Mouse (Mus musculus) cerebellum, postnatal 25 days (tissue): ENCODE measurements around the gene Kiss1r.
A peak's percentile ranks its signal among the peaks of the same experiment; 100 is the strongest.
"Not testable (repeated sequence)": the region's sequence is repeated elsewhere in the genome, so short reads cannot be mapped to it uniquely, and the experiment has no call there.

Source experiments
- DNase-seq, 2 experiments: peaks; one replicate each; pipeline ENCODE4 v3.0.0; 2021; ENCODE audit warnings: mixed read lengths in 2 of 2

Kiss1r gene

DNA sequence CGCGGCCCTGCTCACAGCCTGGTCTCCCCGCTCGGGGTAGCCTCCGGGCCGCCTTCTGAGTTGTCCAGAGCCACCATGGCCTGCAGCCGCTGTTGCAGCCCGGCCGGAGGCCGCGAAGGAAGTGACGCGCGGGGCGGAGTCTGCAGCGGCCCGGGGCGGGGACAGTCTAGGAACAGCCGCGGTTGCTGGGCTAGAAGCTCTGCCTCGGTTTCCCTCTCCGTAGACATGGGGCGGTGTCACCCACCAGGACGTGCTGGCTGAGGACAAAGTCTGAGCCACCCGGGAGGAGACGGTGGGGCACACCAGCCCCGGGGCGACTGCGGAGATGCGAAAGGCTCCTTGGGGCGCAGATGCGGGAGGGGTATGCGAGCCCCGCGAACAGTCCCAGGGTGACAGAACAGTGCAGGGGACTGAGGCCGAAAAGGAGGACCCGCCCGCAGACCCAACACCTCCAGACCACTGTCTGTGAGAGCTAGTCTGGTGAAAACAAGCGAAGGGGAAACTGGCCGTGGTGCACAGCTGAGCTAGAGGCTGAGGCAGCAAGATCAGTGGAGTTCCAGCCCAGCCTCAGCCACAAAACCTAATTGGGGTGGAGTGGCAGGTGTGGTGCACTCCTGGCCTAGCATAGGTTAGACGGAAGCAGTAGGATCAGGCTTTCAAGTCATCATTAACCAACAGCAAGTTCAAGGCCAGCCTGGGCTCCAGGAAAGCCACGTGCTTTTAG, at the start of gene Kiss1r:
Gene Kiss1r (plus strand): TSS at position 164 of the 724 bp plus-strand sequence.
- DNase-seq: peak; percentile 89 to 93

DNA sequence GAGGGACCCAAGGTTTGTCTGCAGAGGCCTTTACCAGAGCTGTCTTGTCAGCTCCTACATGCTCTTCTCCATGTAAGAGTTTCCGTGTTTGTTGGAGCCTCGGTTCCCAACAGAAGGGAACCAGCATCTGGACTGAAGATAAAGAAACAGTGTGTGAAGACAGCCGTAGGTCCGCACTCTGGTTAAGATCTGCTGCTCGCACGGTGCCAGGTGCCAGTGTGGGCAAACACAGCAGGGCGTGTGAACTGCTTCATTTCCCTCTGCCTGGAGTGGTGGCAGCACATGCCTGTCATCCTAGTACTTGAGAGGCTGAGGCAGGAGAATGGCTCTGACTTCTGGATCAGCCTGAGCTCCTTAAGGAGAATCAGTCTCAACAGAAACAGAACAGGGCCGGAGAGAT, 44.9 kb upstream of the Kiss1r start:
- no peak for DNase-seq

DNA sequence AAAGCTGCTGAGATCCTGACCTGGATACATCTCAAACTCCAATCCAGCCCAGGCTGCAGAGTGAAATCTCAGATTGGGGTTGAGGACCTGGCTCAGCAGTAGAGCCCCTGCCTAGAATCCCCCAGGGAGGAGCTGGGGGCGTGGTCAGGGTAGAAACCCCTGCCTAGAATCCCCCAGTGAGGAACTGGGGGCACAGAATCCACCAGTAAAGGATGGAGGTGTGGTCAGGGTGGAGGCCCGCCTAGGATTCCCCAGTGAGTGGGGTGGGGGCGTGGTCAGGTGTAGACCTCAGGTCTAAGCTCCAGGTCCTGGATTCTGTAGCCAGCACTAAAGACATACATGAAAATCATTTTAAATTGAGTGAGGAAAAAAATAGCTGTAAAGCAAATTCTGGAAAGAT, 43.9 kb upstream of the Kiss1r start:
- DNase-seq: no peak

DNA sequence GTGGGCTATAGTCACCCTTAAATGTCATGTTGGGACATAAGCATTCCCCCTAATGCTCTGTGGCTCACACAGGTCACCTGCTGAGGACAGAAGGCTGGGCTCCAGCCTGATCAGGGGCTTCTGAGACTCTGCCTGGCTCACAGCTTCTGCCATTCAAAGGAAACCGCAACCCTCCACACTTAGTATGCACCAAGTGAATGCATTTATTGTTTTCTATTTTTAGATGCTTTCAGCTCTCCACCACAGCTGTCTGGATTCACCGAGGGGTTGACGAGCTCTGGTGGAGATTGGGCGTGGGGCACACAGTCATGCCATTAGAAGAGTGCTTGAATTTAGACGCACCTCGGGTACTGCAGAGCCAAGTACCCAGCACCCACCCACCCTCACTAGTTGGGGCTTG, 43.5 kb upstream of the Kiss1r start:
- DNase-seq: no peak

DNA sequence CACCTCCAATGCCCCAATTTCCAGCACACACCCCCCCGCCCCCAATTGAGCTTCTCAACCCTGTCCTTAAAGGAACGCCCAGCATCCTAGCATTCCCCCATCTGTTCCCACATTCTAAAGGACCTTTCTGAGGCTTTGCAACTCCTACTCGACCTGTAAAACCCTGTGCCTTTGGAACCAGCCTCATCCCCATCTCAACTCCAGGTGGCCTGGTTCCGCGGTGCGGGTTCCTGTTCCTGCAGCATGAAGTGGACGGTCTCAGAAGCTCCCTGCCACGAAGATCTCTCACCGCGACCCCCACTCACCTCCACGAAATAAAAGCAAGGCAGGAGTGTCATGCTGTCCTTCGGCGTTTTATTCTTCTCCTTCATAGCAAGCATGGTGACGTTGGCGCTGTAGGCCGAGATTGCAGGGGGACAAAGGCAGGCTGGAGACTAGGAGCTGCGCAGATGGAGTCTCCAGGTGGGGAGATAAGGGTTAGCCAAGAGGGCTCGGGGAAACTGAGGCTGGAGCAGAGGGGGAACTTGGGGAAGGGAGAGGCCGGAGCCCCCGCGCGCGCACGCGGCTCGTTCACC, 43.0 kb upstream of the Kiss1r start:
- DNase-seq: no peak

DNA sequence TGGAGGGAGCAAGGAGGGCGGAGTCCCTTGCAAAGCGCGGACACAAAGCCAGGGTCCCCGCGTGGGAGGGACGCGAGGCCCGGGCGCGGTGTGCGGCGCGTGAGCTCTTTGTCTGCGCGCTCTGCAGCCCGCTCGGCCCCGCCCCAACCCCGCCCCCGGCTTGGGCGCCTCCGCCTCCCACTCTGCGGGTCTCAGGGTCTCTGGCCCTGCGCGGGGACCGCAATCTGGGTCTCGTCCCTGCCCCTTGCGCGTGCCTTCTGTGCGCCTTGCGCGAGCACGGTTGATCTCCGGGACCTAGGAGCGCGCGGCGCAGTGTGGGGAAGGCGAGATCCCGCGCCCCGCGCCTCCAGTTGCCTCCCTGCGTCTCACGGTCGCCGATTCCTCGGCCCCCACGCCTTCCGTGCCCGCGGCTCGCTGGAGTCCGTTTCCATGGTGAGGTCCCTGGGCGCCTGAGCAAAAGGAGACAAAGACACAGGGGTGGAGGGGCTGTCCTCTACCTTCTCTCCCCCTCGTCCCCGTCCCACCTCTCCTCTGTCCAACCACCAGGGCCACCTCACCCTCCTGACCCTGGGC, 42.4 kb upstream of the Kiss1r start, which contains the start of the genes Prtn3 and Plppr3:
Gene Prtn3 (plus strand): TSS at position 187 of the 573 bp plus-strand sequence.
Gene Plppr3 (minus strand): TSS at position 345 of the 573 bp plus-strand sequence.
- DNase-seq: peak; percentile 64 to 68

DNA sequence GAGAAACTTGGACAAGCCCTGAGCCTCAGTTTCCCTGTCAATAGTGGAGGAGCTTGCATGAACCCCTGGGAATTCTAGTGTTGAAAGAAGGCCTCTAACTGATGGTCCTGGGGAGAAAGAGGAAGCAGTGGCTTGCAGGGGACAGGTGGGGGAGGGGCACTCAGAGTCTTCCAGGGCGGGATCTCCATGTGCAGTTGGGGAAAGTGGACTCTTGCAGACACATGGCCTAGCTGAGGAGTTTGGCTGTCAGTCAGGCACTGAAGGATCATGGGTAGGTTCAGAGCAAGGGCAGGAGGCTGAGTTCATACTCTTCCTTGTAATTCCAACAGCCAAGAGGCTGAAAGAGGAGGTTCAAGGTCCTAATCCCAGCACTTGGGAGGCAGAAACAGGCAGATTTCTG, 39.6 kb upstream of the Kiss1r start:
- DNase-seq: no peak

DNA sequence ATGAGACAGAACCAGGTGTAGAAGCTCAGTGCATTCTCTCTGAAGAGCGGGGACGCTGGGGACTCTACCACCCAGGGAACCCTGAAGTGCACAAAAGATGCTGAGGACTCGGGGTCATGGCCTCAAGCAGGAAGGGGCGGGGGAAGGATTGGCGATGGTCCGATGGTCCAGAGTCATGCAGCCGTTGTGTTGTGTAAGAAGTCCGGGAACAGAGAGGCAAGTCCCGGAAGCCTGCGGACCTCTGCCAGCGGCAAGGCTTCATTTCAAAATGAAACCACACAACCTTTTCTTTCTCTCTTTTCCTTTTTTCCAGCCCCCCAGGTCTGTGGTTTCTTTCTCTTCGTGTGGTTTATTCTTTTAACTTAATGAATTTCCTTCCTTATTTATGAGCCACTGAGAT, 39.0 kb upstream of the Kiss1r start:
- DNase-seq: no peak

DNA sequence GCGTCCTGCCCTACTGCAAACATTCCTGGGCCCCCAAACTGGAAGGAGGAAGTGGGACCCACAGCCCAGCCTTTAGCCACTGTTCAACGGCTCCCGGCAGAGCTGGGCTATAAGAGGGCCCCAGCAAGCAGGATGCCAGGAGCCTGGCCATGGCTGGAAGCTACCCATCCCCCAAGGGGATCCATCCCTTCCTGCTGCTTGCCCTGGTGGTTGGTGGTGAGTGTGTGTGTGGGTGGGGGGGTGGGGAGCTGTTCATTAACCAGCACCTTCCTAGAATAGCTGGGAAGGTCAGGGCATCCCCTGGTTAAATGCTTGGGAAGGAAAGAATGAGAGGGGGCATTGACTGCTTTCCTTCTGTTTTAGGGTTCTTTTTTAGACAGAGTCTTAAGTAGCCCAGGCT, 37.2 kb upstream of the Kiss1r start:
- DNase-seq: no peak

DNA sequence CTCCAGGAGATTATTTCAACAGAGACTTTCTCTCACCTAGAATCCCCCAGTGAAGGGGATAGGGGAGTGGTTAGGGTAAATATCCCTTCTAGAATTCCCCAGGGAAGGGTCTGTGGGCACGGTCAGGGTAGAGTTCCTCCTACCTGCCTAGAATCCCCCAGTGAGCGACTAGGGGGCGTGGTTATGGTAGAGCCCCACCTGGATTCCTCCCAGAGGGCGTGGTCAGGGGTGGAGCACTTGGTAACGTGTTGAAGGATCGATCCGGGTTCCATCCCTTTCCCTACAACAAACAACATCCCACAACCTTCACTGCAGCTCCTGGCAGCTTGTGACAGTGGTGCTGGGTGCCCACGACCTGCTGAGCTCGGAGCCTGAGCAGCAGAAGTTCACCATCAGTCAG, 36.0 kb upstream of the Kiss1r start:
- no peak for DNase-seq

DNA sequence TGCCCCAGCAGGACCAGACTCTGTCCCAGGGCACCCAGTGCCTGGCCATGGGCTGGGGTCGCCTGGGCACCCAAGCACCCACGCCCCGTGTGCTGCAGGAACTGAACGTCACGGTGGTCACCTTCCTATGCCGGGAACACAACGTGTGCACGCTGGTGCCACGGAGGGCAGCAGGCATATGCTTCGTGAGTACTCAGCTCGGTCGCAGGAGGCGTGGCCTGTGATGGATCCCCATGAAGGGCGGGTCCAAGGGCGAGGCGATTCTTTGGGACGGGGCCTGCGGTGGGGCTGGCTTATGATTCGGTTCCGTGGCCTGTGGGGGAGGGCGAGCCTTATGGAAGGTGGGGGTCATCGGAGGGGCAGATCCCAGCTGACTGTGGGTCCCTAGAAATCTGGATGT, 34.8 kb upstream of the Kiss1r start:
- DNase-seq: peak in 1 of 2 experiments; percentile 40

DNA sequence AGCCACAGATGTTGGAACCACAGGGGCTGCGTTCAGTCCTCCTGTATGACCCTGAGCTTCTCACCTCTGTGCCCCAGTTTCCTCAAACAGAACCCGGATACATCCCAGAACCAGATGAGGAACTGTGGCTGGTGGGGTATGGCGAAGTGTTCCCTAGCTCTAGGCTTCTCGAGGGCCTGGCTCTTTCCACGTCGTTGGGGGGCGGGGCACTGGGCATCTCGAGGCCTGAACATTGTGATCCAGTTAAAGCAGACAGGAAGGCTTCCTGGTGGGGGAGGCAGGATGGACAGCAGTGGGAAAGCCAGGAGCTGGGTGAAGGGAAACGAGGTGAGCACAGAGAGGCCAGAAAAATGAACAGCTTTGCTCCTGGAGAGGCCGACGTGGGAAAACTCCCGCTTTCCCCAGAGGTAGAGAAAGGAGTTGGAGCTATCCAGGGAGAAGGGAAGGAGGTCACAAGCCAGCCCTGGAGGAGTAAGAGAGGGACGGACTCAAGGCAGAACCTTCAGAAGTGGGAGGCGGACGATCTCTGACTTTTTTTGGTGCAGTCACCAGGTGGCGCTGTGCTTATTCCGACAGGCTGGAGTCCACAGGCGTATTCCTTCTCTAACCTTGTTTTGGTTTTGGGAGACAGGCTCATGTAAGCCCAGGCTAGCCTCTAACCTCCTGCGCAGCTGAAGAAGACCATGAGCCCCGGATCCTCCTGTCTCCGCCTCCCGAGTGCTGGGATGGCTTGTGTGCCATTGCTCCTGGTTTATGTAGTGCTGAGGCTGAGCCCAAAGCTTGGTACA, 33.3 kb upstream of the Kiss1r start:
- peak; percentile 87 to 91 for DNase-seq

DNA sequence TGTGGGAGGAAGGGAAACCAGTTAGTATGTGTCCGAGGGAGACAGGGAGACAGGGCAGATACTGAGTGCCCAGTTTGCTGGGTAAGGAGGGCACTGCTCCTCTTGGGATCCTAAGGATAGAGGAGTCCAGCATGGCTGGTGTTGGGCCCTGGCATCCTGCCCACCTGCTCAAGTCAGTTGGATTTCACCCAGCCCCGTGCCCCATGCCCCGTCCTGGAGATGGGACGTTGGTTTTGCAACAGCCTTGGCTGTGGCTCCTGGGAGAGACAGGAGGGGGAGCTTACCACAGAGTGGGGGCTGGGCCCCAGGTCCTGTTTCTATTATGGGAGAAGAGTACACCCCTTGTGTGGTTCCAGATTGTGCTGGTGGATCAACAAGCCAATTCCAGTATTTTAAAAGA, 32.3 kb upstream of the Kiss1r start:
- peak in 1 of 2 experiments; percentile 69 for DNase-seq

DNA sequence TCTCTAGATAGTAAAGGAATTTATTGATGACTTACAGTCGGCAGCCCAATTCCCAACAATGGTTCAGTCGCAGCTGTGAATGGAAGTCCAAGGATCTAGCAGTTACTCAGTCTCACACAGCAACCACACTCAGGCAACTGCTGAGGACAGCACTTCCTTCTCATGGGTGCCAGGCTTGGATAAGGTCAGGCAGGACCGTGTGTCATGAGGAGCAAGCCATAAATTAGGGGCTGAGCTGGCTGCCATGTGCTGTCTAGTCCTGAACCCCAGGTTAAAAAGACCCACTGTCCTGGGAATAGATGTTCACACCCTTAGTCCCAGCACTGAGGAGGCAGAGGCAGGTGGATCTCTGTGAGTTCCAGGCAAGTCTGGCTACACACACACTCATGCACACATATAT, 31.8 kb upstream of the Kiss1r start:
- DNase-seq: not testable (repeated sequence)

DNA sequence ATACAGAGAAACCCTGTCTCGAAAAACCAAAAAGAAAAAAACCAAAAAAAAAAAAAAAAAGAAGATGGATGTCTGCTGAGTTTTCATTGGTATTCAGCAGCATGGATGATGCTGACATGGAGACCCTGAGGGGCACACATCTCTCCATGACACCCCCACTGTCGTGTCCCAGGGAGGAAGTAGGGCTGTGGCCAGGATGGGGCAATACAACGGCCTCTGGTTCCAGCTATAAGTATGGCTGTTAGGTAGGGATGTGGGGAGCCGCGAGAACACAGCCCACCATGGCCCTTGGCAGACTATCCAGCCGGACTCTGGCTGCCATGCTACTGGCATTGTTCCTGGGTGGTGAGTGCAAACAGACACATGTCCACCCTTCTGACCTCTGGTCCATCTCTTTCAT, 30.7 kb upstream of the Kiss1r start, which contains the start of gene Elane:
Gene Elane (plus strand): TSS at position 194 of the 400 bp plus-strand sequence.
- DNase-seq: no peak

DNA sequence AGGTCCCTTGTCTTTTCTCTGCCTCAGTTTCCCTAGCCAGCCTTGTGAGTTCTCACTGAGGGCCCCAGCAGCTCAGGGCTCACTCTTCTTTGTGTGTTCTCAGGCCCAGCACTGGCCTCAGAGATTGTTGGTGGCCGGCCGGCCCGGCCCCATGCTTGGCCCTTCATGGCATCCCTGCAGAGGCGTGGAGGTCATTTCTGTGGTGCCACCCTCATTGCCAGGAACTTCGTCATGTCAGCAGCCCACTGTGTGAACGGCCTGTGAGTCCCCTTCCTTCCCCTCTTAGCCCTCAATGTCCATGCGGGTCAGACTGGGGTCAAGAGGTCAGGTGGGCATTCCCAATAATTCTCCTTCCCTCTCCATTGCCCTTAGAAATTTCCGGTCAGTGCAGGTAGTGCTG, 30.2 kb upstream of the Kiss1r start:
- no peak for DNase-seq

DNA sequence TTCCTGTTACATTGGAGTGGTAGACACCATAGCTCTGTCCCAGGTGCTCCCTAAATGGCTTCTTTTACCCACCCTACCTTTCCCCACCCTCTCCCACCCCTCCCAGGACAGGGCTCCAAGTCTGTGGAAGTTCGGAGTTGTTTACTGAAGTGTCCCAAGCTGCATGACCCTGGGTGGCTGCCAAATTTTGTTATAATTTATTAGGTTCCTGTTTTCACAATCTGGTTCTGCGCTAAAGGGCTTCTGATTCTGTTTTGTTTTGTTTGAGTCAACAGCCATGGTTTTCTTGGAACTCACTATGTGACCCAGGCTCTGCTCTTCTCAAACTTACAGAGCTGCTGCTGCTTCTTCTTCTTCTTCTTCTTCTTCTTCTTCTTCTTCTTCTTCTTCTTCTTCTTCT, 27.4 kb upstream of the Kiss1r start:
- DNase-seq: no peak

DNA sequence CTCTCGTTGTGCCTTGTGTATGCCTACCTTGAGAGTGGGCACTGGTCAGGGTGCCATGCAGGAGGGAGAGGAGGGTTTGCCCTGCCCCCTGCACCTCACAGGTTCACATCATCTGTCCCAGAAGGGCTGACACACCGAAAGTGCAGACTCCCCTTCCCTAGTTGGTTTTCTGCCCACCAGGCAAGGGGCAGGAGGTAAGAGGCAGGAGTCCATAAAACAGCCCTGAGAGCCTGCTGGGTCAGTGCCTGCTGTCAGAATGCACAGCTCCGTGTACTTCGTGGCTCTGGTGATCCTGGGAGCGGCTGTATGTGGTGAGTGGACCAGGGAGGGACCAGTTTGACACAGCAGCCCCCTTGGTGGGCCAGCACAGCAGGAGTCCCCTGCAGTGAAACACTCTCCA, 26.1 kb upstream of the Kiss1r start, which contains the start of gene Cfd:
Gene Cfd (plus strand): TSS at position 184 of the 400 bp plus-strand sequence.
- no peak for DNase-seq

DNA sequence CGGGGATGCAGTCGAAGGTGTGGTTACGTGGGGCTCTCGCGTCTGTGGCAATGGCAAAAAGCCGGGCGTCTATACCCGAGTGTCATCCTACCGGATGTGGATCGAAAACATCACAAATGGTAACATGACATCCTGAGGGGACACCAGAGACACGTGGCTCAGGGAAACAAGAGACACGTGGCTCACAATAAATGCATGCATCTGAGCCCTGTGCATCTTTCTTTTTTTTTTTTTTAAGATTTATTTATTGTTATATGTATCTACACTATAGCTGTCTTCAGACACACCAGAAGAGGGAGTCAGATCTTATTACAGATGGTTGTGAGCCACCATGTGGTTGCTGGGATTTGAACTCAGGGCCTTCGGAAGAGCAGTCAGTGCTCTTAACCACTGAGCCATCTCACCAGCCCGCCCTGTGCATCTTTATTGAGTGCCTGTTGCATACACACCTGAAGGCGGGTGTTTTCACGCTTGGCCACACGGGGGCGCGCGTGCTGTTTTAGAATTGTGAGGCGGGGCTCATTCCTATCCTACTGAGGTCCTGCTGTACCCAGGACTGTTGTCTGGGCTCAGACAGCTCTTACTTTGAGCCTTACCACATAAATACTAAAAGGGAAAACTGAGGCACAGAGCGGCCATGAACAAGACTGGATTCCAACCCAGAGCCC, 24.2 kb upstream of the Kiss1r start:
- DNase-seq: peak; percentile 87 to 93

DNA sequence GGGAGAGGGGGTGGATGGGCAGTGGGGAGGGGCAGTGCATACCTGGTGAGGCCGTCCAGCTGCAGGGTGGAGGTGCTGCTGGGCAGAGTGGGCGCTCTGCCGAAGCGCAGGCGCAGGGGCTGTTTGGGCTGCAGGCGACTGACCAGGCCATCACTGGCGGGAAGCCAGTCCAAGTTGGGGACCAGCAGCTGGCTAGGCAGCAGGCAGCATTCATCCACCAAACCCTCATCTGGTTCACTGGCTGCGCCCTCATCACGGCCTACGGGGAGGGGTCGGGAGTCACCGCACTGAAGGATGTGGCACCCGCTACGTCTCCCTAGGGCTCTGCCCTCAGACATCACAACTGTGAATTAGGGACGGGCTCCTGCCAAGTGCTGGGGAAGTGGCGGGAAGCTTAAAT, 20.5 kb upstream of the Kiss1r start:
- DNase-seq: peak in 1 of 2 experiments; percentile 28

DNA sequence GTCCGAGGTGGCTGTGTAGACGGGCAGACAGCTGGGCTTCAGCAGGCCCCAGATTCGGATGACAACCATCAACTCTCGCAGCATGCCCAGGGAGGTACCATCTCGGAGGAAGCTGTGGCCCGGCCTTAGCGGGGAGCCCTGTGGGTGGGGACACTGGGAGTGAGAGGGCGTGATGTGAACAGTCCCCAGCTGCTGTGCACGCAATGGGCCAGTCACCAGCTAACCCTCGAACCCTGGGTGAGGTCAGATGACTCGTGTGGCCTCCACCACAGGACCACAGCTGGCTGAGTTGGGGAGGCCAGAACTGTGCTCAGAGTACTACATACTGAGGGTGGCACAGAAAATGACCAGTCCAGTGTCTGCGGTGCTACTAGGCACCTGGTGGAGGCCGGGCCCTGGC, 20.0 kb upstream of the Kiss1r start:
- no peak for DNase-seq
